Mouse (Mus musculus) lung, adult 2 months (tissue): Measurements from ENCODE around the gene Mfn2.

Source experiments
- CTCF ChIP-seq: fragments of 200-500 bp; IDR thresholded peaks from 2 replicates; pipeline ENCODE4 v1.5.1; 2011; ENCODE audit warnings: mild to moderate bottlenecking, low read length, control low read depth; ENCODE audit not compliant: insufficient read depth
- POLR2A ChIP-seq: fragments of 200-500 bp; IDR thresholded peaks from 2 replicates; pipeline ENCODE4 v1.6.1; 2011; ENCODE audit warnings: low read depth, mild to moderate bottlenecking, control low read depth, low read length, borderline replicate concordance; ENCODE audit errors: extremely low read depth

- TF ChIP-seq CTCF (no peak), POLR2A (no peak)
Measured at GRCm38 (mm10) chr4:147928136-147928535, 23.6 kb upstream of the Mfn2 start.
